Mouse (Mus musculus) activated CD4-positive, CD25-positive, alpha-beta regulatory T cell, adult 4 months (primary cell): ENCODE measurements around the gene Ppp1r32. TPM values are rescaled to one million over a fixed set of nuclear protein-coding genes. Genes with fewer than 3 reads are reported as not detected.

Source experiments
- polyA plus RNA-seq, 2 experiments: library from polyadenylated mRNA; unstranded; fragments of 100-300 nt; shearing (Covaris generic); gene quantifications; one replicate each; pipeline ENCODE4 v1.2.1; 2017

Gene Ppp1r32
- polyA plus RNA-seq, 2 experiments from 2014 or later = 0.41 TPM; not detected in 1

Other genes with a start within 250 kb of the Ppp1r32 start
- gene Myrf, start 242.2 kb downstream of the Ppp1r32 start, polyA plus RNA-seq = under 1 TPM in 1 of 2 experiments, not detected in 1; 0.09 TPM
- gene Dagla, start 178.1 kb downstream of the Ppp1r32 start, polyA plus RNA-seq = under 1 TPM in 1 of 2 experiments, not detected in 1; 0.20 TPM
- under 1 TPM in 1 of 2 experiments, not detected in 1; 0.05 TPM for gene Syt7, start 93.8 kb downstream of the Ppp1r32 start, polyA plus RNA-seq
- gene Lrrc10b, start 25.5 kb downstream of the Ppp1r32 start, polyA plus RNA-seq = not detected
- gene Cpsf7, start 42.3 kb upstream of the Ppp1r32 start, polyA plus RNA-seq = 10 to 100 TPM; 53.2 to 54.5 TPM
- 10 to 100 TPM; 77.2 to 87.7 TPM for gene Sdhaf2, start 43.2 kb upstream of the Ppp1r32 start, polyA plus RNA-seq
- gene Tmem216, start 73.3 kb upstream of the Ppp1r32 start, polyA plus RNA-seq = 1 to 10 TPM; 5.9 to 8.4 TPM
- 10 to 100 TPM; 33.9 to 39.6 TPM for gene Cyb561a3, start 94.2 kb upstream of the Ppp1r32 start, polyA plus RNA-seq
- gene Tmem138, start 94.4 kb upstream of the Ppp1r32 start, polyA plus RNA-seq = 10 to 100 TPM; 15.2 to 19.2 TPM
- gene Ddb1, start 122.4 kb upstream of the Ppp1r32 start, polyA plus RNA-seq = 10 to 100 TPM; 79.6 to 85.1 TPM
- 10 to 100 TPM in 1 of 2 experiments, 1 to 10 TPM in 1; 6.3 to 12.3 TPM for gene Tkfc, start 122.7 kb upstream of the Ppp1r32 start, polyA plus RNA-seq
- 1 to 10 TPM in 1 of 2 experiments, not detected in 1; 1.1 TPM for gene Vwce, start 151.3 kb upstream of the Ppp1r32 start, polyA plus RNA-seq
- gene Pga5, start 195.1 kb upstream of the Ppp1r32 start, polyA plus RNA-seq = not detected
- gene Vps37c, start 205.8 kb upstream of the Ppp1r32 start, polyA plus RNA-seq = 10 to 100 TPM; 11.1 to 13.2 TPM